Mouse (Mus musculus): ENCODE measurements around the gene Efna5. TPM values are rescaled to one million over a fixed set of nuclear protein-coding genes. Genes with fewer than 3 reads are reported as not detected.

The Efna5 gene
- polyA plus RNA-seq, 1 experiment: 49.7 TPM

- peaks cover 13% of the 10 kb centered on the region for H3K4me1 ChIP-seq (ENCODE audit: control insufficient read depth, insufficient read depth, low read length)
- TF ChIP-seq POLR2A (IDR thresholded peaks at IDR 0.05; ENCODE audit: low read depth, low read length) (no peak), CTCF (IDR thresholded peaks at IDR 0.05; ENCODE audit: borderline replicate concordance, insufficient read depth, low read length) (no peak)
- H3K4me3 ChIP-seq (ENCODE audit: insufficient read depth, low read length): no peak overlapping the region
- peak overlapping the region; percentile 73 for H3K27ac ChIP-seq (ENCODE audit: insufficient read depth, low read length)
These were observed 204.3 kb downstream of the Efna5 start for GRCm38 (mm10) chr17:62676832-62677231.

DNA sequence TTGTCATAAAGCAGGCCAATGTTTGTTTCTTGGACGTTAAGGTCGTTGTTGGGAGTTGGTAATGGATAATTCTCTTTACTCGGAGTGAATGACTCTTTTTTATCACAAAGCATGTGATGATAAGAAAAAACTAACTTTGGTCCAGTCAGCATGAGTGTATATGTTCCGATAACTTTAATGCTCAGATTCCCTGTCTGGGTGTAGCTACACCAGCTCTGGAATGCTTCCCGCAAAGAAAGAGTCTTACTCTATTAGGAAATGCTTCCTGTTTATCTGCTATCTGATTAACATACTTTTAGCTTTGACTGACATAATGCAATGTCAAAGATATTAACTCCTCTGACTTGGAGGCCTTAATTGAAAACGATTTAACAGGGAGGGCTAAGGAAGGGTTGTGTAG, 204.7 kb downstream of the Efna5 start:
- no peak for TF ChIP-seq CTCF (IDR thresholded peaks at IDR 0.05; ENCODE audit: borderline replicate concordance, insufficient read depth, low read length)
- TF ChIP-seq POLR2A (IDR thresholded peaks at IDR 0.05; ENCODE audit: low read depth, low read length): no peak
- H3K27ac ChIP-seq (ENCODE audit: insufficient read depth, low read length): peak overlapping the region; percentile 73
- no peak overlapping the region for H3K4me3 ChIP-seq (ENCODE audit: insufficient read depth, low read length)
- peaks cover 13% of the 10 kb centered on the region for H3K4me1 ChIP-seq (ENCODE audit: control insufficient read depth, insufficient read depth, low read length)

GRCm38 (mm10) chr17:62675811-62676255, 205.3 kb downstream of the Efna5 start:
- Histone ChIP-seq H3K27ac (ENCODE audit: insufficient read depth, low read length) (peak overlapping the region; percentile 73), H3K4me1 (ENCODE audit: control insufficient read depth, insufficient read depth, low read length) (peaks cover 13% of the 10 kb centered on the region), H3K4me3 (ENCODE audit: insufficient read depth, low read length) (no peak overlapping the region)
- TF ChIP-seq CTCF (IDR thresholded peaks at IDR 0.05; ENCODE audit: borderline replicate concordance, insufficient read depth, low read length): no peak
- TF ChIP-seq POLR2A (IDR thresholded peaks at IDR 0.05; ENCODE audit: low read depth, low read length): no peak

GRCm38 (mm10) chr17:62672068-62672467, 209.0 kb downstream of the Efna5 start:
- Histone ChIP-seq H3K27ac (ENCODE audit: insufficient read depth, low read length) (peak overlapping the region; percentile 4; the same call in 1 of the 2 replicates), H3K4me3 (ENCODE audit: insufficient read depth, low read length) (no peak overlapping the region), H3K4me1 (ENCODE audit: control insufficient read depth, insufficient read depth, low read length) (peaks cover 12% of the 10 kb centered on the region)
- no peak for TF ChIP-seq CTCF (IDR thresholded peaks at IDR 0.05; ENCODE audit: borderline replicate concordance, insufficient read depth, low read length)
- no peak for TF ChIP-seq POLR2A (IDR thresholded peaks at IDR 0.05; ENCODE audit: low read depth, low read length)

- no peaks in the 10 kb centered on the region; the same call in 1 of the 2 replicates for H3K4me1 ChIP-seq (ENCODE audit: control insufficient read depth, insufficient read depth, low read length)
- H3K27ac ChIP-seq (ENCODE audit: insufficient read depth, low read length): no peak overlapping the region
- no peak for TF ChIP-seq CTCF (IDR thresholded peaks at IDR 0.05; ENCODE audit: borderline replicate concordance, insufficient read depth, low read length)
- no peak for TF ChIP-seq POLR2A (IDR thresholded peaks at IDR 0.05; ENCODE audit: low read depth, low read length)
- H3K4me3 ChIP-seq (ENCODE audit: insufficient read depth, low read length): no peak overlapping the region
These were observed 214.4 kb downstream of the Efna5 start for GRCm38 (mm10) chr17:62666761-62667160.

- TF ChIP-seq CTCF (IDR thresholded peaks at IDR 0.05; ENCODE audit: borderline replicate concordance, insufficient read depth, low read length) (no peak), POLR2A (IDR thresholded peaks at IDR 0.05; ENCODE audit: low read depth, low read length) (no peak)
- H3K4me3 ChIP-seq (ENCODE audit: insufficient read depth, low read length): no peak overlapping the region
- H3K4me1 ChIP-seq (ENCODE audit: control insufficient read depth, insufficient read depth, low read length): no peaks in the 10 kb centered on the region; the same call in 1 of the 2 replicates
- no peak overlapping the region for H3K27ac ChIP-seq (ENCODE audit: insufficient read depth, low read length)
These were observed 215.3 kb downstream of the Efna5 start for GRCm38 (mm10) chr17:62665823-62666222.

- H3K4me3 ChIP-seq (ENCODE audit: insufficient read depth, low read length): no peak overlapping the region
- no peak overlapping the region for H3K27ac ChIP-seq (ENCODE audit: insufficient read depth, low read length)
- H3K4me1 ChIP-seq (ENCODE audit: control insufficient read depth, insufficient read depth, low read length): no peaks in the 10 kb centered on the region
- TF ChIP-seq CTCF (IDR thresholded peaks at IDR 0.05; ENCODE audit: borderline replicate concordance, insufficient read depth, low read length) (no peak), POLR2A (IDR thresholded peaks at IDR 0.05; ENCODE audit: low read depth, low read length) (no peak)
These were observed 216.4 kb downstream of the Efna5 start for GRCm38 (mm10) chr17:62664709-62665108.

DNA sequence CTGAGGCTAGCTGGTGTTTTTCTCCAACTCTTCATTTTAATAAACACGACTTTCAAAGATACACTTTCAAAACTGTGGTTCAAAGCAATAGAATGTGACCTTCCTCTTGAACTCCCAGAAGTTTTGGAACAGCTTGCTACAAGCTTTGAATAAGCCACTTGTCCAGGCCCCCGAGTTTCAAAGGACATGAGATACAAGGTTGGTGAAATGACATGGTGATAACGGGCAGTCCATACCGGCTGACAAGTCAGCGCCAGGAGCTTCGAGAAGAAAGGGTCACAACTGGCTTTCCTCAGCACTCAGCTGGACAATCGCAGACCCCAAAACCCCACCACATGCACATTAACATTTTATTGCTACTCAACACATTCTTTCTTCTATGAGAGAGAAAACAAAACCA, 219.3 kb downstream of the Efna5 start:
- no peak overlapping the region for H3K27ac ChIP-seq (ENCODE audit: insufficient read depth, low read length)
- TF ChIP-seq POLR2A (IDR thresholded peaks at IDR 0.05; ENCODE audit: low read depth, low read length) (no peak), CTCF (IDR thresholded peaks at IDR 0.05; ENCODE audit: borderline replicate concordance, insufficient read depth, low read length) (no peak)
- no peaks in the 10 kb centered on the region for H3K4me1 ChIP-seq (ENCODE audit: control insufficient read depth, insufficient read depth, low read length)
- no peak overlapping the region for H3K4me3 ChIP-seq (ENCODE audit: insufficient read depth, low read length)

GRCm38 (mm10) chr17:62659501-62660175, 221.5 kb downstream of the Efna5 start:
- Histone ChIP-seq H3K4me1 (ENCODE audit: control insufficient read depth, insufficient read depth, low read length) (no peaks in the 10 kb centered on the region), H3K4me3 (ENCODE audit: insufficient read depth, low read length) (no peak overlapping the region), H3K27ac (ENCODE audit: insufficient read depth, low read length) (no peak overlapping the region)
- TF ChIP-seq CTCF (IDR thresholded peaks at IDR 0.05; ENCODE audit: borderline replicate concordance, insufficient read depth, low read length): no peak
- no peak for TF ChIP-seq POLR2A (IDR thresholded peaks at IDR 0.05; ENCODE audit: low read depth, low read length)

- Histone ChIP-seq H3K4me1 (ENCODE audit: control insufficient read depth, insufficient read depth, low read length) (peaks cover 2% of the 10 kb centered on the region; the same call in 1 of the 2 replicates), H3K27ac (ENCODE audit: insufficient read depth, low read length) (no peak overlapping the region)
- TF ChIP-seq CTCF (IDR thresholded peaks at IDR 0.05; ENCODE audit: borderline replicate concordance, insufficient read depth, low read length) (no peak), POLR2A (IDR thresholded peaks at IDR 0.05; ENCODE audit: low read depth, low read length) (no peak)
These were observed 223.1 kb downstream of the Efna5 start for GRCm38 (mm10) chr17:62657832-62658630.

More at GRCm38 (mm10) chr17:62657832-62658630, 223.1 kb downstream of the Efna5 start:
- no peak overlapping the region for H3K4me3 ChIP-seq (ENCODE audit: insufficient read depth, low read length)
